Mouse (Mus musculus) erythroblast, embryonic 14.5 days (primary cell): ENCODE measurements around the gene Rad9b. TPM values are rescaled to one million over a fixed set of nuclear protein-coding genes. Genes with fewer than 3 reads are reported as not detected.

Experiments
- H3K27me3 ChIP-seq: 2 replicates; pipeline ENCODE4 v1.6.1; 2012; ENCODE audit warnings: inconsistent platforms; ENCODE audit not compliant: control insufficient read depth
- H3K36me3 ChIP-seq: 2 replicates; pipeline ENCODE4 v1.6.1; 2012; ENCODE audit warnings: mild to moderate bottlenecking, inconsistent platforms; ENCODE audit not compliant: control insufficient read depth
- H3K4me1 ChIP-seq: 2 replicates; pipeline ENCODE4 v1.6.1; 2012; ENCODE audit warnings: inconsistent platforms; ENCODE audit not compliant: control insufficient read depth
- H3K4me3 ChIP-seq: replicated peaks from 2 replicates; pipeline ENCODE3; 2012; ENCODE audit warnings: moderate library complexity, mild to moderate bottlenecking, inconsistent platforms
- H3K9me3 ChIP-seq: 2 replicates; pipeline ENCODE4 v1.6.1; 2012; ENCODE audit warnings: low read length, inconsistent platforms, mixed read lengths; ENCODE audit not compliant: control insufficient read depth
- GATA1 ChIP-seq: IDR thresholded peaks from 2 replicates; pipeline ENCODE4 v1.6.1; 2012; ENCODE audit warnings: low read length, inconsistent platforms, mixed read lengths
- TAL1 ChIP-seq: IDR thresholded peaks from 3 replicates; pipeline ENCODE4 v1.6.1; 2012; ENCODE audit warnings: low read length, inconsistent platforms, mixed read lengths
- polyA plus RNA-seq: library from polyadenylated mRNA; stranded (reverse); fragments of >175 nt; gene quantifications from 2 replicates; pipeline ENCODE4 v1.2.3, GENCODE M21; 2012

Gene Rad9b
- polyA plus RNA-seq, 1 experiment, result not detected

DNA sequence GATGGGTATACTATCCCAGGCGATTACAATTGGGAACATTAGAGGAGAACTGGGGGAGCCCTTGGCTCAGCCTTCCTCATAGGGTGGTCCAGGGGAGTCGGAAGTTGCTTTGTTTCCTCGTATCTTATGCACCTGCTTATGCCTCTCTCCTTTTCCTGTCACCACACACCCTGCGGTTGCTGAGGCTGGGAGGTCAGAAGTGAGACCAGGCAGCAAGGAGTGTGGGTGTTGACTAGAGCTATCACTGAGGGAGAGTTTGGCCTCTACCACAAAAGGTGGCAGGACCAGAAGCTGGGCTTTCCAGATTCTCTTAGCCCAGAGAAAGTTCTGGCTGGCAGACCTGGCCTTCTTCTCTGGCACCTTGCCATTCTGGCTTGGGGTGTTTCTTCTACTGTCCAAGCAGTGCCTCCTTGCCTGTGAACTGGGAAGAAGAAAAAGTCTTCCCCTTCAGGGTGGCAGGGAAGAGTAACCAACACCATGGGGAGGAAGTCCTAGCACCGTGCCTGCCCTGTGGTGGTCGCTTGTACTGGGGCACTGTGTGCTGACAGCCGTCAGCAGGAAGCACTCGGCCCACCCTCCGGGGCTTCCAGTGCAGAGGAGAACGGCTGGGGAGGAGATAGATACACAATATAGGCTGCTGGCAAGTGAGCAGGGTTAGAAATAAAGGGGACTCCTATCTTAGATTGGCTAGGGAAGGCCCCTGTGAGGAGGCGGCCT lies 36.5 kb downstream of the Rad9b start:
- Histone ChIP-seq H3K27me3 (no peaks in the 10 kb centered on the region), H3K4me1 (peaks cover 16% of the 10 kb centered on the region), H3K36me3 (peaks cover 78% of the 10 kb centered on the region), H3K9me3 (no peaks in the 10 kb centered on the region), H3K4me3 (no peak overlapping the region)
- no peak for TF ChIP-seq TAL1

DNA sequence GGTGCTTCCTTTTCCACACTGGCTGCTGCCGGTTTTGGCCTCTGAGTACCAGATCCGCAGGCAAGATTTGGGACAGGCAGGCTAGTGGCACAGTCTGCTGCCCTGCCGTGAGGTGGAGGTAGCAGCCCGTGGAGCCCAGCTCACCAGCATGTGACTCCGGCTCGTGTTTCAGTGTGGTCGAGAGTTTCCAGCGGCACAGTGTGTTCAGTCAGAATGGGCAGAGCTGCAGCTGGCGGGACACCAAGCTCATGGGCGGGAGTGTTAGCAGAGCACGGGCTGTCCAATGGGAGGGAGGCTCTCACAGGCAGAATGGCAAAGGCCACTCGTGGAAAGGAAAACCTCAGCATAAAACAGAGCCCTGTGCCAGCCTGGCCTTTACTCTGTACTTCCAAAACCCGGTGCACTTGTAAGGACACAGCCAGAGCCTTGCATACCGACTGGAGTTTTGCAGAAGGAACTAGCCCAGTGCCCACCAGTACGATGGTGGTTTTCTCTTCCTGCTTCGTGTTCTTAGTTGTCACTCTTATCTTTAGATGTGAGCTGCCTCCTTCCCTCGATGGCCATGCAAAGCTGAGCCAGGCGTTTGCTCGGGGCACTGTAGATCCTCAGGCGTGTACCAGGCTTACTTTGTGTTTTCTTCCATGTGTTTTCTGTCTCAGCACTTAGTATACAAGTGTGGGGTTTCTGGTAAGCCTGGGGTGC lies 38.9 kb downstream of the Rad9b start:
- peaks cover 16% of the 10 kb centered on the region for H3K4me1 ChIP-seq
- no peak for TF ChIP-seq GATA1
- no peak for TF ChIP-seq TAL1
- no peaks in the 10 kb centered on the region for H3K27me3 ChIP-seq
- H3K36me3 ChIP-seq, result peaks cover 70% of the 10 kb centered on the region
- H3K9me3 ChIP-seq, result no peaks in the 10 kb centered on the region
- peak overlapping the region; percentile 5 for H3K4me3 ChIP-seq

DNA sequence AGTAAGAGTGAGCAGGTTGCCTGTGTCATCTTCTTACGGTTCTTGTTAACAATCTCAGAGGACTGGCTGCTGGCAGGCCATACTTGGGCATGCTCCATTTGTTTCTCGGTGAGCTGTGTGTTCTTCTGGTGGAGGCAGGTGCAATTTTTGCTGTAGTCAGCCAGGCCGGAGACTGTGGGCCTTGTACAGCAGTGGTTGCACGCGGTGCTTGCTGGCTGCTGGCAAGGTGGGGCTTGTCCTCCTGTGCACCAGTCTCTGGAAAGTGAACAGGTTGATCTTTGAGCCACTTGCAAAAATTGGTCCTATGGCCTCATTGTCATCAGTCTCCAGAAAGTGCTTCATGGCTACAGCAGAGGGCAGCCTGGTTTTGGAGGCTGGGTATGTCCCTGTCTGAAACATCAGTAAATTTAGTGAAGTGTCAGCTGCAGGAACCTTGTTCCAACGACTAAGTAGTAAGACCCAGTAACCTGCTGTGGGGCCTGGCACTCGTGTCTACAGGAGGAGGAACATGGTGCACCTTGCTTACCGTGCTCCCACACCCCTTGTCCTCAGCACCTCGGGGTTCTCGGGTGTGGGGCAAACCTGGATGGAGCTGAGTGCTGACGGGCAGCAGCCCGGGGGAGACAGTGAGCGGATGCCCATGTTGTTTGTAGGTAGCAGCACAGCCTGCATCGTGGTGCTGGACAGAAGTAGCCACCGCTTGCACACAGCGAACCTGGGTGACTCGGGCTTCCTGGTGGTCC lies 40.9 kb downstream of the Rad9b start:
- Histone ChIP-seq H3K9me3 (no peaks in the 10 kb centered on the region), H3K27me3 (no peaks in the 10 kb centered on the region), H3K36me3 (peaks cover 74% of the 10 kb centered on the region), H3K4me3 (no peak overlapping the region), H3K4me1 (peaks cover 16% of the 10 kb centered on the region)
- no peak for TF ChIP-seq TAL1
- no peak for TF ChIP-seq GATA1

DNA sequence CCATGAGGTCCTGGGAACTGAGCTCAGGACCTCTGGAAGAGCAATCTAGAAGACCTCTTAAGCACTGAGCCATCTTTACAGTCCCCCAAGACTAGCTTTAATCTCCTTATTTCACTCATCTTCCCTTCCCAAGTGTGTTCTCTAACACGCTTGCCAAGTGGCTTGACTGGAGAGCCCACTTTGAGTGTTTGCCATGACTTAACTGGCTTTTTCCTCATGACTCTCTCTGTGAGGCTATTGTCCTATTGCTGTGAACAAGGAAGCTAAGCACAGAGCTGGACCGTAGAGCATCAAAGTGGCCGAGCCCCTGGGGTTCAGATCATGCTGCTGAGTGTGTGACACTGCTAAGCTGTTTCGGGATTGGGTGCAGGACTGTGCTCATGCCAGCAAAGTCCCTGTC lies 41.7 kb downstream of the Rad9b start:
- Histone ChIP-seq H3K36me3 (peaks cover 74% of the 10 kb centered on the region), H3K9me3 (no peaks in the 10 kb centered on the region), H3K4me1 (peaks cover 16% of the 10 kb centered on the region), H3K4me3 (no peak overlapping the region), H3K27me3 (no peaks in the 10 kb centered on the region)
- no peak for TF ChIP-seq TAL1
- no peak for TF ChIP-seq GATA1

DNA sequence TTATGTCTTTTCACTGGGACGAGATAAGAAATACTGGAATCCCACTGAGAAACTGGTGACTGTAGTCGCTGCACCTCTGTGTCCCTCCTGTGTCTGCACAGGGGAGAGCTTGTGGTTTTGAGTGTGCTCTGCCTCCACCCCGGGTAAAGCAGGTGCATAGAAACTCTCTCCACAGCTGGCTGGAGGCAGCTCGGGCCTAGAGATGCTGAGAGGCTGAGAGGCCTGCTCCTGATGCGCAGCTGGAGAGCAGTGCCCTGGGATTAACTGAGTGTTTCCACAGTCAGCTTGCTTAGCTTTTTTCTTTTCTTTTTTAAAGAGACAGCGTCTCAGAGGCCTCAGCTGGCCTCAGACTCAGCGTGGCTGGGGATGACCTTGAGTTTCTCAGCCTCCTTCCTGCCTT lies 42.3 kb downstream of the Rad9b start:
- H3K4me3 ChIP-seq, result no peak overlapping the region
- no peaks in the 10 kb centered on the region for H3K9me3 ChIP-seq
- peaks cover 13% of the 10 kb centered on the region for H3K4me1 ChIP-seq
- TF ChIP-seq TAL1, result no peak
- no peak for TF ChIP-seq GATA1
- H3K36me3 ChIP-seq, result peaks cover 69% of the 10 kb centered on the region
- no peaks in the 10 kb centered on the region for H3K27me3 ChIP-seq

DNA sequence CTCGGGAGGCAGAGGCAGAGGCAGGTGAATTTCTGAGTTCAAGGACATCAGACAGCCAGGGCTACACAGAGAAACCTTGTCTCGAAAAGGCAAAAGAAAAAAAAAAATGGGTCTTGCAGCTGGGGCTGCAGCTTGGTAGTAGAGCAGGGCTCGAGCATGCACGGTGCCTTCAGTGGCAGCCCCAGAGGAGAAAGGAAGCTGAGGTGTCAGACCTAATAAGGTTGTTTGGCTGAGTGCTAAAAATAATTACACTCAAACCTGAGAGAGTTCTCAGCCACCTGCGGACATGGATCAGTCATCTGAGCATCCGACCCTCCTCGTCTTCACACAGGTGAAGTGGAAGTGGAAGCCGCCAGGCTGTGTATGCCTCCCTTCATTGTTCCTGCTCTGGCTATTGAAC lies 43.3 kb downstream of the Rad9b start:
- Histone ChIP-seq H3K4me3 (no peak overlapping the region), H3K9me3 (no peaks in the 10 kb centered on the region), H3K36me3 (peaks cover 64% of the 10 kb centered on the region), H3K4me1 (peaks cover 10% of the 10 kb centered on the region), H3K27me3 (no peaks in the 10 kb centered on the region)
- TF ChIP-seq TAL1, result no peak
- no peak for TF ChIP-seq GATA1

DNA sequence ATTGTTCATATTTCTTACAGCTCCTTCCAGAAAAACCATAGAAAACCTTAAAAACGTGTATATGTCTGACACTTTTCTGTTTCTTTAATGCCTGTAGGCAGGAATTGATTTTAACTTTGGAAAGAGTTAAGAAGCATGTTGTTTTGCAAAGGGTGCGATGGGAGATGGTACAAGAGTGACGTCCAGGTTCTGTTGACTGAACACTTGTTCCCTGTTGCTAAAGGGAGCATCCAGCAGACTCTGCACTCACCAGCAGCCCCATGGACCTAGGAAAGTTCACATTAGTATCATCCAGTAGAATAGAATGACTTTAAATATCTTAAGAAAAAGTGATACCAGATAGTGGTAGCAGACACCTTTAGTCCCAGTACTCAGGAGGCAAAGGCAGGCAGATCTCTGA lies 47.5 kb downstream of the Rad9b start:
- Histone ChIP-seq H3K9me3 (no peaks in the 10 kb centered on the region), H3K36me3 (peaks cover 32% of the 10 kb centered on the region), H3K4me1 (peaks cover 9% of the 10 kb centered on the region; the same call in 1 of the 2 replicates), H3K27me3 (no peaks in the 10 kb centered on the region), H3K4me3 (no peak overlapping the region)
- TF ChIP-seq GATA1 (no peak), TAL1 (no peak)

DNA sequence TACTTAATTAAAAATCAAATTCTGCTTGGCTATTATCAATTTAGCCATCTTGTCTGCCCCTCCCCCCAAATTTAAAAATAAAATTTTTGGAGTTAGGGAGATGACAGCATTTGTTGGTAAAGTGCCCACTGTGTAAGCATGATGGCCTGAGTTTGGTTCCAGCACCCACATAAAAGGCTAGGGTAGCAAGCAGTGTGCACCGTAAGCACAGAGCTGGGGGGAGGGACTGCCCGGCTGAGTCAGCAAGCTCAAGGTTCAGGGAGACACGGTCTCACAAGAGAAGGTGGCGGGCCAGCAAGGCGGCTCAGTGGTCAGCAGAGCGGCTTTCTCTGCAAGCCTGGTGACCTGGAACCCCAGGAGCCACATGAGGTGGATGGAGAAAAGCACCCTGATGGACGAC lies 48.6 kb downstream of the Rad9b start:
- Histone ChIP-seq H3K4me3 (no peak overlapping the region), H3K9me3 (no peaks in the 10 kb centered on the region), H3K27me3 (no peaks in the 10 kb centered on the region), H3K4me1 (peaks cover 9% of the 10 kb centered on the region), H3K36me3 (peaks cover 27% of the 10 kb centered on the region)
- TF ChIP-seq TAL1, result no peak
- TF ChIP-seq GATA1, result no peak

DNA sequence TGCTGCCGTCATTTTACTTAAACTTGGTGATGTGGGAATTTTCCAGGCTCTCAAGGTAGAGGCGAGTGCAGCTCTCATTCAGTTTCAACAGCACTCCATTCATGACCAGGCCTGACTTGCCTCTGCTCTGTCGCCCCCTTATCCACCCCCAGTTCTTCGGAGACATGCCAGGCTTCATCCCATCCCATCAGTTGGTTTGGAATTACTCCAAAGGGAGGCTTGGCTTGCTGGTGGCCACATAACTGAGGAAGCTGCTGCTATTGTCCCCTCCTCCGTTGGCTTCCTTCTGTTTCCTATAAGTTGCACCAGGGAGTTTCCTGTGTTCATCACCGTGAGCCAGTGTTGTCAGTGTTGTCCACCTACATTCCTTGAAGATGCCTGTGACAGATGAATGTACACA lies 49.5 kb downstream of the Rad9b start:
- H3K36me3 ChIP-seq, result peaks cover 25% of the 10 kb centered on the region
- H3K4me3 ChIP-seq, result no peak overlapping the region
- H3K9me3 ChIP-seq, result no peaks in the 10 kb centered on the region
- H3K27me3 ChIP-seq, result no peaks in the 10 kb centered on the region
- TF ChIP-seq TAL1 (no peak), GATA1 (no peak)
- peaks cover 13% of the 10 kb centered on the region for H3K4me1 ChIP-seq
